Mouse (Mus musculus) kidney, embryonic 15.5 days (tissue): ENCODE results near the gene Glod4. TPM values are rescaled to one million over a fixed set of nuclear protein-coding genes. Genes with fewer than 3 reads are reported as not detected.
A peak's percentile ranks its signal among the peaks of the same experiment; 100 is the strongest.
"Not testable (repeated sequence)": the region's sequence is repeated elsewhere in the genome, so short reads cannot be mapped to it uniquely, and the experiment has no call there.

Experiments used
- ATAC-seq: fragments of 200-750 bp; cut with Nextera tagmentation; replicated peaks from 2 replicates; pipeline ENCODE4 v1.8.0; 2017; ENCODE audit warnings: moderate TSS enrichment; ENCODE audit not compliant: low FRiP score
- H3K27ac ChIP-seq: fragments of 300-500 bp; sonication (generic); 2 replicates; pipeline ENCODE4 v1.5.1; 2015; ENCODE audit warnings: mild to moderate bottlenecking, inconsistent platforms
- H3K27me3 ChIP-seq: fragments of 300-500 bp; sonication (generic); 2 replicates; pipeline ENCODE4 v1.6.1; 2015; ENCODE audit warnings: inconsistent platforms
- H3K36me3 ChIP-seq: fragments of 300-500 bp; sonication (generic); 2 replicates; pipeline ENCODE4 v1.6.1; 2015; ENCODE audit warnings: inconsistent platforms
- H3K4me1 ChIP-seq: fragments of 300-500 bp; sonication (generic); 2 replicates; pipeline ENCODE4 v1.6.1; 2015; ENCODE audit warnings: inconsistent platforms
- H3K4me2 ChIP-seq: fragments of 300-500 bp; sonication (generic); 2 replicates; pipeline ENCODE4 v1.6.1; 2015; ENCODE audit warnings: moderate library complexity, mild to moderate bottlenecking, inconsistent platforms
- H3K4me3 ChIP-seq: fragments of 300-500 bp; sonication (generic); replicated peaks from 2 replicates; pipeline ENCODE4 v1.5.1; 2015; ENCODE audit warnings: mild to moderate bottlenecking, inconsistent platforms
- H3K9ac ChIP-seq: fragments of 300-500 bp; sonication (generic); 2 replicates; pipeline ENCODE4 v1.6.1; 2015; ENCODE audit warnings: mild to moderate bottlenecking, inconsistent platforms
- H3K9me3 ChIP-seq: fragments of 300-500 bp; sonication (generic); replicated peaks from 2 replicates; pipeline ENCODE4 v1.6.1; 2016; ENCODE audit warnings: inconsistent platforms
- WGBS: fragments of 180-500 bp; shearing (Covaris S2); methylation state at CpG from one replicate; pipeline ENCODE4 v1.1.7; 2015; ENCODE audit warnings: mixed read lengths; 5-methylcytosine and 5-hydroxymethylcytosine counted together
- polyA plus RNA-seq: library from polyadenylated mRNA; unstranded; fragments of >200 nt; fragmentation: Nextera tagmentation; extraction: Ambion mirVana; gene quantifications from 2 replicates; pipeline ENCODE4 v1.2.1, GENCODE M21; 2015

Gene Glod4
- polyA plus RNA-seq, 1 experiment from 2014 or later: 144 TPM

DNA sequence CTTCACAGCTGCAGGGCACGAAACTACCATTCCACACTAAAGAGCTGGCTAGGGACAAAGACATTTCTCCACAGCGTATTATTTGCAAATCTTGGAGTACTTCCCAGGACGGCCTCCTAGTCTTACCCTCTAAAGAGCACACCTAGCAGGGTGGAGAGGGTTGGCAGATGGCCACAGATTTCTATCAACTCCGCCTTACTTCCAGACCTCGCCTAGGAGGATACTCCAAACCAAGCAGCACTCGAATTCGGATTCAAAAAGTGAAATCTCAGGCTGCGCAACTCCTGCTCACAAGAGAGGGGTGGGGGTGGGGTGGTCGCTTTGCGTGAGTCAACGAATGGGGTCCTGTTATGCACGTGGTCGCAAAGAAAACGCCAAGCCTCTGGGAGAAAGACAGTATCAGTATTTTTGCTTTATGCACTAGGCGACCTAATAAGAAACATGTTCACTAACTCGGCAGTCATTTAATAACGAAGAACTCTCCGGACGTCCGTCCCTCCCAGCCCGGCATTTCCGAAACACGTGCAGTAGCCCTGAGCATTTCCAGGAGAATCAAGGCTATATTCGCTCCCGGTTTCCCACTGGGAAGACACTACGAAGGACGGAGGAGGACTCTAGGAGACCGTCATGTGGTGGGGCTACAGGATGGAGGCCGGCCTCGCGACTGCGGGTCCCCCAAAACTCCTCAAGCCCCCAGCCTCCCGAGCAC is 26.7 kb downstream of the Glod4 start:
- H3K9me3 ChIP-seq: no peaks in the 10 kb centered on the region
- ATAC-seq: peak; percentile 4
- 3% methylated on average over 33 of the region's 33 CpGs for WGBS

DNA sequence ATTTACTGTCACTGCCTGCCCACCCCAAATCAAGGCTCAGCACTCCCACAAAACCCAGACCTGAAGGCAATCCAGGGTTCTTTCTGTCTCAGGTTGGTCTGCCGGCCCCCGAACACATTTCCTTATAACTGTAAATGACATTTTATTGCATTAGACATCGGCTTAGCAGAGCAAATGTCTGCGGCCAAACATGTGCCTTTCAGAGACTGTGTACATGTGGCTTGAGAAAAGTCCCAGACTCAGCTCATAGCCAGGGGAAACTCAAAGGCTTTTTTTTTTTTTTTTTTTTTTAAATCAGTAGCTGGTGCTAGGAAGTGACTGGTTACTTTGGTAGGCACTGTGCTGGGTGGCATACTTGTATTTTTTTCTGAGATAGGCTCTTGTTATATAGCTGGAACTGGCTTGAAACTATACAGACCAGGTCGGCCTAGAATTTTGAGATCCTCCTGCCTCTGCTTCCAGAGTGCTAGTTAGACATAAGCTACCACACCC is 27.4 kb downstream of the Glod4 start:
- Histone ChIP-seq H3K27ac (peak overlapping the region; percentile 94; the same call in 1 of the 2 replicates), H3K9ac (no peak overlapping the region), H3K27me3 (no peaks in the 10 kb centered on the region), H3K36me3 (peaks cover 53% of the 10 kb centered on the region), H3K4me1 (peaks cover 19% of the 10 kb centered on the region), H3K4me2 (peak overlapping the region; percentile 74), H3K4me3 (peak overlapping the region; percentile 88), H3K9me3 (no peaks in the 10 kb centered on the region)
- WGBS: 90% methylated on average over 5 of the region's 5 CpGs
- no peak for ATAC-seq

More for the DNA sequence above, 26.7 kb downstream of the Glod4 start:
- Histone ChIP-seq H3K4me3 (peak overlapping the region; percentile 88), H3K4me2 (peak overlapping the region; percentile 74), H3K27me3 (no peaks in the 10 kb centered on the region), H3K9ac (peak overlapping the region; percentile 95), H3K4me1 (peaks cover 19% of the 10 kb centered on the region), H3K27ac (peak overlapping the region; percentile 94), H3K36me3 (peaks cover 56% of the 10 kb centered on the region)

DNA sequence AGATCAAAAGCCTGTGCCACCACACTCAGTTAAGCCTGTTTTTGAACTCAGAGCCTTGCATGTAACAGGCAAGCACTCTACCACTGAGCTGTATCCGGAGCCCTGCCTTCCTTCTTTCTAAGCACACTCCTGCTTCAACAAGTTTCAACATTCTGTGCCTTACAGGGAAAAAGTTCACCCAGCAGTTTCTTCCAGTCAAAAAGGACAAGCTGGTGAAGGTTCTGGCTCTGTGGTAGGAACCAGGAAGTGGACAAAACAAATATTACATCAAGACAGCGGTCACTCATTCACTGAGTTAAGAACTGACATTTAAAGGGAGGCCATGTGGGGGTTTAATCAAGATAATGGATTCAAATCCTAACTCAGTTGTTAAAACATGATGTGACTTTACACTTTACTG is 28.5 kb downstream of the Glod4 start:
- H3K27ac ChIP-seq: no peak overlapping the region
- H3K9me3 ChIP-seq: no peaks in the 10 kb centered on the region
- no peak overlapping the region for H3K9ac ChIP-seq
- peaks cover 19% of the 10 kb centered on the region for H3K4me1 ChIP-seq
- no peaks in the 10 kb centered on the region for H3K27me3 ChIP-seq
- WGBS: 94% methylated on average over 2 of the region's 2 CpGs
- H3K4me3 ChIP-seq: no peak overlapping the region
- peaks cover 53% of the 10 kb centered on the region for H3K36me3 ChIP-seq
- no peak for ATAC-seq
- no peak overlapping the region for H3K4me2 ChIP-seq

DNA sequence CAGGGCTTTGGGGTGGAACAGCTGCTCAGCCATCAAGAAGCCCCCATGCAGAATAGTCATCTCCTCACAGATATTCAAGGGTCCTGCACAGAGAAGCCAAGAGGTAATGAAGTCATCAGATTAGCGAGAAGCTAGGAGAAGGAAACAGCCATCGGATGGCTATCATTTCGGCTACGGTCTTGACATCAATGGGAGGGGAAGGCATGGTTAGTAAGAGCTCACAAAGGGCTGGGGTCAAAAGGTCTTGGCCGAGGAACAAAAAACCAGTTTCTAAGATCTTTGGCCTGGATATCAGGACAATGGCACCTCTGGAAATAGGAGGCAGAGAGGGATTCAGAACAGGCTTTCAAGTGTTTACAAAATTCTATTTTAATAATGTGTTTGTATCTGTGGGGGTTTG is 29.7 kb downstream of the Glod4 start:
- ATAC-seq: no peak
- peaks cover 55% of the 10 kb centered on the region for H3K36me3 ChIP-seq

DNA sequence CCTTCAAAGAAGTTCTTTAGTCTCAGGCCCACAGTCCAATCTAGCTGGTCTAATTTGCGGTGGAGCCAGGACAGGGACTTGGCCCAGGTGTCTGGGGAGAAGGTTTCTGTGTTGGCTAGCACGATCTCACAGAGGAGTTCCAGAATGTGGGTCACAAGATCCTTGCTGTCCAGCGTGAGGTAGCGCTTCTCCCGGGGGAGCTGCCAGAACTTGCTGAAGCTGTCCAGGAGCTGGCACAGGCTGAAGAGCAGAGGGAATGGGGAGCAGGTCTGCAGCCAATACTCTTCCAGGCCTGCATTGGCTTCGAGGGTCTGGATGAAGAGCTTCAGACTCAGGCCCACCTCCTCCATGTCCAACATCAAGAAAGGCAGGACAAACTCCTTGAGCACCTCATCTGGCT is 31.9 kb downstream of the Glod4 start:
- H3K27me3 ChIP-seq, H3K9ac ChIP-seq, H3K4me2 ChIP-seq, H3K27ac ChIP-seq, H3K4me3 ChIP-seq, ATAC-seq, H3K9me3 ChIP-seq: not testable (repeated sequence)
- 89% methylated on average over 6 of the region's 6 CpGs for WGBS
- peaks cover 10% of the 10 kb centered on the region for H3K4me1 ChIP-seq
- H3K36me3 ChIP-seq: peaks cover 76% of the 10 kb centered on the region

More for the DNA sequence above, 29.7 kb downstream of the Glod4 start:
- WGBS: 87% methylated on average over 5 of the region's 5 CpGs
- no peak overlapping the region for H3K9ac ChIP-seq
- peaks cover 19% of the 10 kb centered on the region for H3K4me1 ChIP-seq
- H3K27ac ChIP-seq: no peak overlapping the region
- H3K9me3 ChIP-seq: no peaks in the 10 kb centered on the region
- H3K4me3 ChIP-seq: no peak overlapping the region
- no peak overlapping the region for H3K4me2 ChIP-seq
- H3K27me3 ChIP-seq: no peaks in the 10 kb centered on the region

DNA sequence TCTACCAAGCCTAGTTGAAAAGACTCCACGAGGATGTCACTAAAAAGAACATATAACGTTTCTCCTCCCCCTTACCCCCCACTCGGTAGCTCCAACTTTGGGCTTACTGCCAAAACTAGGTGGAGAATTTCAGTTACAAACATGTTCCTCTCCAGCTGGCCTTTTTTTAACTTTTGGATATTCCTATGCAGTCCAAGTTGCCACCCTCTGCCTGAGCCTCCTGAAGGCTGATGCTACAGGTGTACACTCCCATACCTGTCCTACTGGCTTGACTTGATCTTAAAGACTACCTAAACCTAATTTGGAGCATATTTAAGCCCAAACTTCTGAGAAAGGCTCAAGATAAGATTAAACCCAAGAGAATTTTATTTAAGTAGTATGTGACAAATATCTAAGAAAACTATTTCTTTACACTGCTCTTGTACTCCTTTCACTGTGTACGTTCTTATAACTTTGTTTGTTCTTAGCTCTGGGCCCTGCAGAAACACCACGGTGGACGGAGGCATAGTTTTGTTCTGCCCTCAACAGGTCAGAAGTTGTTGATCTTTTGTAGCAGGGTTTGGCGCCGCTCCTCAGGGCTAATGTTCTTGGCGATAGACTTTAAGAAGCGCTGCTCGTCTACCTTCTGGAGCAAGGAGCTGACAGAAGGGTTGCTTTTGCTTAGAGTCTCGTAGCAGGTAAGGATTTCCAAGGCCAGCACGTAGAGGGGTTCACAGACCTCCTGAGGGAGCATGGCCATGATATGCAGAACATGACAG is 33.1 kb downstream of the Glod4 start:
- Histone ChIP-seq H3K4me3 (no peak overlapping the region), H3K4me1 (no peaks in the 10 kb centered on the region), H3K36me3 (peaks cover 81% of the 10 kb centered on the region), H3K4me2 (no peak overlapping the region), H3K9me3 (no peaks in the 10 kb centered on the region), H3K9ac (no peak overlapping the region), H3K27me3 (no peaks in the 10 kb centered on the region), H3K27ac (no peak overlapping the region)
- WGBS: 82% methylated on average over 13 of the region's 13 CpGs
- no peak for ATAC-seq

DNA sequence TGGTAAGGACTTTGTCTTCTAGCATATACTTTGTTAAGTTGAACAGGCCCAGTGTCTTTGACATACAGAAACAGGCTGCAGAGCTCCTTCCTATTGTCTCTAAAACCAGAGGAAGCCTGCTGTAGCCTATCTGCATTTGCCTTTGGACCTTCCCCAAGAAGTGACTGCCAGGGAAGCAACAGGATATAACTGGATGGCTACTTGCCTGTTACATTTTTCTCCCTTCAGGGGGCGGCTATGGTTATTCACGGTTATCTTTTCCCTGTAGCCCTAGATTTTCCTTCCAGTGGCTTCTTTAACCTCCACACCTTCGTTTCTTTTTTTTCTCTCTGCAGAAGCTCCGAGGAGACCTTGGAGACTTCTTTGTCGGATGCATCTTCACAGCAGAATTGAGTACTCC is 36.7 kb downstream of the Glod4 start:
- Histone ChIP-seq H3K36me3 (peaks cover 61% of the 10 kb centered on the region), H3K27me3 (no peaks in the 10 kb centered on the region), H3K4me2 (no peak overlapping the region), H3K9me3 (no peaks in the 10 kb centered on the region), H3K27ac (no peak overlapping the region), H3K4me3 (no peak overlapping the region), H3K9ac (no peak overlapping the region), H3K4me1 (peaks cover 8% of the 10 kb centered on the region)
- ATAC-seq: no peak
- WGBS: 85% methylated on average over 5 of the region's 5 CpGs

DNA sequence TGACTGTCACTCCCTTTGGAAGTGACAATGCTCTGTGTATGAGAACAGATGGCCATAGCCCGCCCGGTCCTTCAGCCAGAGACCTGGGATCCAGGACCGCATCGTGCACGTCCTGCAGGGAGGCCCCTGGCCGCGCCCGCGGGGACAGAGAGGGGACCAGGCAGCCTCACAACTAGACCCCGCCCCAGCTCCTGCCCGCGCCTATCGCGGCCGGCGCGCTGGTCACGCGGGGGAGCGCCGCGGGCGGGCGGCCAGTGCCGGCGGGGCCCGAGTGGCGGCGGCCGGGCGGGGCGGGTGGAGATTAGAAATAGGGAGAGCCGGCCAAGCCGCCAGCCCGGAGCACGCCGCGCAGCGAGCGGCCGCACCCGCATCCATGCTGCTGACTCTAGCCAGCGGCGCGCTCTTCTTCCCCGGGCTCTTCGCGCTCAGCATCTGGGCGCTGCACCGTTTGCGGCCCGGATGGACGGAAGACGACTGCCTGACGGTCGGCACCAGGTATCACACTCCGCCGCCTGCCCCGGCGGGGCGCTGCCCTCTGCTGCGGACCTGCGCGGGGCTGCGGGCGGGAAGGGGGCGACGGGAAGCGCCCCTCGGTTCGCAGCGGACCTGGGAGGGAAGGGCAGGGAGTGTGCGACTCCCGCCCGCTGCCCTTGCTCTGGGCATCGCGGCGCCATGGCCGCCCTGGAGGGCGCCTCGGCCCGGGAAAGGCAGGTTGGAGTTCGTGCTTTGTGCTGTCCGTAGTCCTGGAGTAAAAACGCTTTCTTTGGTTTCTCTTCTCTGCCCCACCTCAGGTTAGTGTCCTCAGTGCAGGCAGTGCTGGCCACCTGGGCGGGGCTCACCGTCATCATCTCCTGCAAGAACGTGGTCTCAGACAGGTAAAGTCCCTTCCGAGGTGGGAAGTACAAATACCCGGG is 41.5 kb downstream of the Glod4 start:
- under 1% methylated on average over 88 of the region's 90 CpGs for WGBS
- peak overlapping the region; percentile 70 for H3K4me3 ChIP-seq
- H3K4me2 ChIP-seq: peak overlapping the region; percentile 92
- H3K9me3 ChIP-seq: no peaks in the 10 kb centered on the region
- peaks cover 17% of the 10 kb centered on the region for H3K36me3 ChIP-seq
- H3K27me3 ChIP-seq: peaks cover 8% of the 10 kb centered on the region; the same call in 1 of the 2 replicates
- peak overlapping the region; percentile 70 for H3K9ac ChIP-seq
- H3K4me1 ChIP-seq: peaks cover 16% of the 10 kb centered on the region
- H3K27ac ChIP-seq: peak overlapping the region; percentile 74
- peak; percentile 98 for ATAC-seq

DNA sequence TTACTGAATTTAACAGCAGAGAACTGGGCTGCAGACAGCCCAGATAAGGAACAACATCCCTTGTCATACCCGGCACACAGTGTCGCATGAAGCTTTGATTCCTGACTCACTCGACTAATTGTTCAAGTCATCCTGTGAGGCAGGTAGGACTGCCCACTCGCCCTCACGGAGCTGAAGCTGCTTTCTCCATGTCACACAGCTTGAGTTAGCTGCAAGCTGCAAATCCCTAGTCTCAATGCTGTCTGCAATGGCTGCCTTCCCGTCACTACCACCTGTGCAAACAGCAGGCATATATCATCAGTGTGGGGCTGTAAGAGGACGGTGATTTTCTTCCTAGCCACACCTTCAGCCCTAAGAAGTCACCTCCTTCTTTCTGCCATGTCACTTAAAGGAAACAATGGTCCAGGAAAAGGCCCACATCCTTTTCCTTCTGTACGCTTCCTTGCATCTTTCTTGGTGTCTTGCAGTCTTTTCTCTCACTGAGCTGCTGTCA is 46.5 kb downstream of the Glod4 start:
- H3K4me1 ChIP-seq: peaks cover 8% of the 10 kb centered on the region
- no peak for ATAC-seq
- WGBS: 42% methylated on average over 8 of the region's 8 CpGs
- H3K27ac ChIP-seq: no peak overlapping the region
- no peak overlapping the region for H3K9ac ChIP-seq
- peak overlapping the region; percentile 0; the same call in 1 of the 2 replicates for H3K4me2 ChIP-seq
- H3K36me3 ChIP-seq: no peaks in the 10 kb centered on the region
- H3K27me3 ChIP-seq: peaks cover 8% of the 10 kb centered on the region; the same call in 1 of the 2 replicates
- no peak overlapping the region for H3K4me3 ChIP-seq
- H3K9me3 ChIP-seq: no peaks in the 10 kb centered on the region

DNA sequence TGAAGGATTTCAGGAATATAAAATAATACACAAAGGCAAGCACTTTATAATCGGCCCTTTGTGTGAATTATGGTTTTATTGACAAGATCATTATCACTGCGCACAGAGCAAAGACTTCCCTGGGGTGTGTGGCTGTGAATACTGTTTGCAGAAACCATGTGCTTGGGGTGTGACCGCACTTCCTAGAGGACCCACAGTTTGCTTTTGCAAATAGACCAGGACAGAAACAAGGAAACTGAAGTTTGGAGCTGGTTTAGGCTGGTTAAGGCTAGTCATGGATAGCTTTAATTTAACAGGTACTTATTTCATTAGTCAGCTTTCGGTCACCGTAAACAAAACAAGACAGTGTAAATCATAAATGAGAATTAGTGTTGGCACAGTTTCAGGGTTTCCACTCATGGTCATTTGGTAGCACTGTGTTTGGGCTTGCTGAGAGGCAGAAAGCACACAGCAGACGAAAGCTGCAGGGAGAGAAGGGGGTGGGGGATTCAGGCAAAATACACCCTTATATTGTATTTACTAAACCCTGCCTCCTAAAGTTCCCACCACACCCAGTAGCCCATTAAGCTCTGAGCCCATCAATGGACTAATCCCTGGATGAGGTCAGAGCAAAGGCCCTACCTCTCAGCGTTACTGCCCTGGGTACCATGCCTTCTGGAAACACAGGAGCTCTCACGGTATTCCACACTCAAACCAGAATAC is 47.1 kb downstream of the Glod4 start:
- Histone ChIP-seq H3K36me3 (no peaks in the 10 kb centered on the region), H3K4me1 (peaks cover 4% of the 10 kb centered on the region), H3K4me2 (peak overlapping the region; percentile 0; the same call in 1 of the 2 replicates), H3K9ac (no peak overlapping the region), H3K27me3 (peaks cover 8% of the 10 kb centered on the region; the same call in 1 of the 2 replicates), H3K27ac (no peak overlapping the region), H3K4me3 (no peak overlapping the region), H3K9me3 (no peaks in the 10 kb centered on the region)
- no peak for ATAC-seq
- 55% methylated on average over 8 of the region's 8 CpGs for WGBS

DNA sequence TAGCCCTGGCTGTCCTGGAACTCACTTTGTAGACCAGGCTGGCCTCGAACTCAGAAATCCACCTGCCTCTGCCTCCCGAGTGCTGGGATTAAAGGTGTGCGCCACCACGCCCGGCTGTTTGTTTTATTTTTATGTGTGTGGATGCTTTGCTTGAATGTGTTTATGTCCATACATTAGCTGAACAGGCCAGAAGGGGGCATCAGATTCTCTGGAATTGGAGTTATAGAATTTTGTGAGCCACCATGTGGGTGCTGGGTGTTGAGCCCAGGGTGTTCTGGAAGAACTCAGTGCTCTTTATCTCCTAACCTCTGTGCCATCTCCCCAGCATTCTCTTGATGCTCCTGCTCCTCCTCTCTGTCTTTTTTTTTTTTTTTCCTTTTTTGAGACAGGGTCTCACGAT is 56.6 kb downstream of the Glod4 start:
- H3K9ac ChIP-seq: no peak overlapping the region
- no peaks in the 10 kb centered on the region for H3K27me3 ChIP-seq
- no peak overlapping the region for H3K27ac ChIP-seq
- no peaks in the 10 kb centered on the region for H3K4me1 ChIP-seq
- WGBS: 88% methylated on average over 6 of the region's 6 CpGs
- H3K9me3 ChIP-seq: no peaks in the 10 kb centered on the region
- ATAC-seq: no peak
- H3K36me3 ChIP-seq: no peaks in the 10 kb centered on the region
- no peak overlapping the region for H3K4me2 ChIP-seq
- H3K4me3 ChIP-seq: no peak overlapping the region
